Mouse (Mus musculus) lung, adult 2 months (tissue): ENCODE data around the gene Zcwpw1.
"Not testable (repeated sequence)": the region's sequence is repeated elsewhere in the genome, so short reads cannot be mapped to it uniquely, and the experiment has no call there.

Experiments
- CTCF ChIP-seq: fragments of 200-500 bp; IDR thresholded peaks from 2 replicates; pipeline ENCODE4 v1.5.1; 2011; ENCODE audit warnings: mild to moderate bottlenecking, low read length, control low read depth; ENCODE audit not compliant: insufficient read depth
- POLR2A ChIP-seq: fragments of 200-500 bp; IDR thresholded peaks from 2 replicates; pipeline ENCODE4 v1.6.1; 2011; ENCODE audit warnings: low read depth, mild to moderate bottlenecking, control low read depth, low read length, borderline replicate concordance; ENCODE audit errors: extremely low read depth

- TF ChIP-seq POLR2A, CTCF: not testable (repeated sequence)
Measured at GRCm38 (mm10) chr5:137864008-137864407, 76.4 kb downstream of the Zcwpw1 start.
